Mouse (Mus musculus) forebrain, embryonic 10.5 days (tissue): ENCODE measurements around the gene Tmem164. TPM values are rescaled to one million over a fixed set of nuclear protein-coding genes. Genes with fewer than 3 reads are reported as not detected.
"Not testable (repeated sequence)": the region's sequence is repeated elsewhere in the genome, so short reads cannot be mapped to it uniquely, and the experiment has no call there.

Source experiments
- DNase-seq: peaks from one replicate; pipeline ENCODE4 v3.0.0-alpha.2; 2017; ENCODE audit warnings: low spot score; ENCODE audit errors: extremely low spot score
- H3K27ac ChIP-seq: fragments of 300-500 bp; sonication (generic); 2 replicates; pipeline ENCODE4 v1.5.1; 2016; ENCODE audit warnings: mild to moderate bottlenecking
- H3K27me3 ChIP-seq: fragments of 300-500 bp; sonication (generic); 2 replicates; pipeline ENCODE4 v1.6.1; 2016; ENCODE audit warnings: mild to moderate bottlenecking; ENCODE audit not compliant: poor library complexity, severe bottlenecking
- H3K36me3 ChIP-seq: fragments of 300-500 bp; sonication (generic); replicated peaks from 2 replicates; pipeline ENCODE4 v1.6.1; 2016; ENCODE audit warnings: mild to moderate bottlenecking, moderate library complexity
- H3K4me1 ChIP-seq: fragments of 300-500 bp; sonication (generic); 2 replicates; pipeline ENCODE4 v1.6.1; 2016
- H3K4me3 ChIP-seq: fragments of 300-500 bp; sonication (generic); 2 replicates; pipeline ENCODE4 v1.5.1; 2016; ENCODE audit warnings: mild to moderate bottlenecking, moderate library complexity
- H3K9me3 ChIP-seq: fragments of 300-500 bp; sonication (generic); 2 replicates; pipeline ENCODE4 v1.6.1; 2016; ENCODE audit warnings: mild to moderate bottlenecking, moderate library complexity
- WGBS: fragments of 180-500 bp; shearing (Covaris S2); methylation state at CpG from one replicate; pipeline ENCODE4 v1.1.7; 2016; 5-methylcytosine and 5-hydroxymethylcytosine counted together
- polyA plus RNA-seq: library from polyadenylated mRNA; unstranded; fragments of >200 nt; fragmentation: Nextera tagmentation; extraction: Ambion mirVana; gene quantifications from 2 replicates; pipeline ENCODE4 v1.2.1, GENCODE M21; 2016

Tmem164 gene
- polyA plus RNA-seq, result 67.4 and 70.8 TPM in 2 replicates

DNA sequence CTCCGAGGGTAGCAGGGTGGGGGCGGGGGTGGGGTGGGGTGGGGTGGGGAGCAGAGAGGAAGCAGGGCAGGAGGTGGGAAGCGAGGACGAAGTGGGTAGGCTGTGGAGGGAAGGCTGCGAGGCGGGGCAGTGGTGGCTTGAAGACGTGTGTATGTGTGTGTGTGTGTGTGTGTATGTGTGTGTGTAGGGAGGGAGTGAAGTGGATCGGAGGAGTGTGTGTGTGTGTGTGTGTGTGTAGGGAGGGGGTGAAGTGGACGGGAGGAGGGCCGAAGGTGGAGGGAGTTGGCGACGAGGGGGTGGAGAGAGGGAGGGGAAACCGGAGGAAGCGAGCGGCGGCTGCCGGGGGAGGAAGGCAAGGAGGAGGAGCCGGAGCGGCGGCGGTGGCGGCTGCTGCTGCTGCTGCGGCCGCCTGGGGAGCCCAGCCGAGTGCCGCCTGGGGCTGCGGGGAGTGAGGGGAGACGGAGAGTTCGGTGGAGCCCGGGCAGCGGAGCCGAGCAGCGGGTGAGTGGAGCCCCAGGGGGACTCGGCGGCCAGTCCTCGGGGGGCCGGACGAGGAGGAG lies at the start of gene Tmem164:
Tmem164 (plus strand) TSS at position 351 of the 560 bp plus-strand sequence.
- 11% methylated on average over 19 of the region's 38 CpGs for WGBS
- H3K27ac ChIP-seq, result peak within 1 kb of the TSS; percentile 95
- DNase-seq, result peak; percentile 83

DNA sequence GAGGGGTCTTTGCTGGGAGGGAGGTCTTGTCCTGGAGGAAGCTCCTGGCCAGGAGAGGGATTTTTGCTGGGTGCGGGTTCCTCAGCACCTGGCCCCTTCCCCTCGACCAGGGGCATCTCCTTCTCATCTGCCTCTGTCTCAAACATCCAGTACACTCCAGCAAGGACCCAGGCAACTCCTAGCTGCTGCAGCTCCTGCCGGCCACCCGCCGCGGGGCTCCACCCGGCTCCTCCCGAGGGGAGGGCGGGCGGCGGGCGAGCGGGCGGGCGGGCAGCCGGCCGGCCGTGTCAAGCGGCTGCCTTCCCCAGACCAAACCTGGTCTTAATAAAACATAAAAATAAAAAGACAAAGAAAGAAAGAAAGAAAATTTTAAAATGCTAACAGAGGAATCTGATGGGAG lies 48.2 kb upstream of the Tmem164 start:
- not testable (repeated sequence) for H3K4me3 ChIP-seq, H3K9me3 ChIP-seq, H3K27ac ChIP-seq, H3K36me3 ChIP-seq, DNase-seq, H3K4me1 ChIP-seq
- H3K27me3 ChIP-seq, result peaks cover 62% of the 10 kb centered on the region
- 20% methylated on average over 18 of the region's 19 CpGs for WGBS

More for the DNA sequence above, at the start of gene Tmem164:
- Histone ChIP-seq H3K4me3 (peak within 1 kb of the TSS; percentile 67), H3K9me3 (no peaks in the 10 kb centered on the region), H3K27me3 (peaks cover 100% of the 10 kb centered on the region), H3K4me1 (peaks cover 48% of the 10 kb centered on the region), H3K36me3 (no peaks in the 10 kb centered on the region)

DNA sequence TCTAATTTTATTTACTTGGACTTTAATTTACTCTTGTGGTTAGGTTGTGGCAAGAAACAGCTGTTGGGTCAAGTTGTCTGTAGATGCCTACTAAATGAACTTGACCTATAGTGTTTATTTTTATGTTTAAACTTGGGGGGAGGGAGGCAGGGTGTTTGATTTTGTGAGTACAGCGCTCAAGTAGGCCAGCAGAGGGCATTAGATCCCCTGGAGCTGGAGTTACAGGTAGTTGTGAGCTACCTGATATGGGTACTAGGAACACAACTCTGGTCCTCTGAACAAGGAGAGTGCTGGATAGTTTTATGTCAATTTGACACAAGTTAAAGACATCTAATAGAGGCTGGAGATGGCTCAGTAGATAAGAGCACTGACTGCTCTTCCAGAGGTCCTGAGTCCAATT lies 34.0 kb upstream of the Tmem164 start:
- no peak for DNase-seq
- H3K27me3 ChIP-seq, result peaks cover 62% of the 10 kb centered on the region
- no peak overlapping the region for H3K4me3 ChIP-seq
- no peaks in the 10 kb centered on the region for H3K4me1 ChIP-seq
- WGBS, result 55% methylated on average over 1 of the region's 1 CpGs
- H3K9me3 ChIP-seq, result no peaks in the 10 kb centered on the region
- no peak overlapping the region for H3K27ac ChIP-seq
- H3K36me3 ChIP-seq, result no peaks in the 10 kb centered on the region

DNA sequence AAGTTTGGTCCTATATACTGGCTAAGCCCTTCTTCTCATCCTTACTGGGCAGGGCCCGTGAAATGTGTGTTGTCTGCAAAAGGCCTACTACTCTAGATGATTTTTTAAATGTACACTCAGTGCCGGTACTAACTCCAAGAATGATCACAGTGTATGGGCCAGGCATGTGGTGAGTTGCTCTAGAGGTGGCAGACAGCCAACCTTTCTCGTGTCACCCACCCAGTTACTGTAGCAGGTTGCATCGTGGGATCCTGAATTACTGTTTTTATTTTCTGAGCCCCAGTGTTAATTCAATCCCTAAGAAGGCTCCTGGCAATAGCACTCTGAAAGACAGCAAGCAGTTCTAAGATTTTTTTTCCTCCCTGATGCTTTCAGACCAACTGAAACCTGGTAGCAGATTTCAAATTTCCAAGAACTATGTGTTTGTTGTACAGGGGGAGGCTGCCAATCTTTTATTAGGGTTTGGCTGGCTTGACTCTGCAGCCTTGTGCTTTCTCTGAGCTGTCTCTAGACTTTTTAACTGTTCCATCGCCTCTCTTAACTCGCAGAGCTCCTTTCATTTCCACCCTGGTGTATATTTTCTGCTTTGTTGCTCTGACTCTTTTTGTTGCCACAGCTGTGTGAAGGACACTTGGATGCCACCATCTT lies 31.0 kb upstream of the Tmem164 start:
- peaks cover 59% of the 10 kb centered on the region for H3K27me3 ChIP-seq
- WGBS, result 89% methylated on average over 6 of the region's 6 CpGs
- no peaks in the 10 kb centered on the region for H3K36me3 ChIP-seq
- DNase-seq, result no peak
- no peak overlapping the region for H3K4me3 ChIP-seq
- H3K27ac ChIP-seq, result no peak overlapping the region
- H3K4me1 ChIP-seq, result no peaks in the 10 kb centered on the region
- H3K9me3 ChIP-seq, result no peaks in the 10 kb centered on the region

DNA sequence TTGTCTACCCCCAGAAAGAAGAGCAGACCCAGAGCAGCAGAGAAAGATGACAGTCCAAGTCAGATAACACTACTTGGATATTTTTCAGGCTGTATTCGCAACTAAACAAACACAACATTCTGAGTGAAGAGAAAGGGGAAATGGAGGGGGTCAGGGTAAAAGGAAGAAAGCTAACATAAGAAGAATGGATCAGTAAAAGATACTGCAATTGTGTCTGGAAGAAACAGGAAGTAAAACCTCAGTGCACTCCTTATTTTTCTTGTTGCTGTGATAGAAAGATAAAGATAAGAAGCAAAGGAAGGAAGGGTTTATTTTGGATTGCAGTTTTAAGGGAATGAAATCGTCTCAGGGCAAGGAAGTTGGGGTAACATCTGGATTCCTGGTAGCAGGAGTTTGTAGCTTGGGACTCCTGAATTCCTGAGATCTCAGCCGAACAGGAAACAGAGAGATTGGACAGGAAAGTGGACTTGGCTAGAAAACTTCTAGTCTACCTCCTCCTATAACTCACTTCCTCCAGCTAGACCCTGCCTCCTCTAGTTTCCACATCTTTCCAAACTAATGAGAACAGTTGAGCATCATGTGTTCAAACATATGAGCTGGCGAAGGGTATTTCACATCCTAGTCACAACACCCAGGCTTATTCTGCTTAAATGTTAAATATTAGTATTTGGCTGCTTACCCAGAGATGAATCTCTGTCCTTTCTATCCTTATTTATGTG lies 16.3 kb upstream of the Tmem164 start:
- Histone ChIP-seq H3K9me3 (no peaks in the 10 kb centered on the region), H3K27ac (no peak overlapping the region), H3K27me3 (peaks cover 88% of the 10 kb centered on the region), H3K36me3 (no peaks in the 10 kb centered on the region), H3K4me3 (no peak overlapping the region), H3K4me1 (no peaks in the 10 kb centered on the region)
- no peak for DNase-seq
- WGBS, result 76% methylated on average over 4 of the region's 4 CpGs

DNA sequence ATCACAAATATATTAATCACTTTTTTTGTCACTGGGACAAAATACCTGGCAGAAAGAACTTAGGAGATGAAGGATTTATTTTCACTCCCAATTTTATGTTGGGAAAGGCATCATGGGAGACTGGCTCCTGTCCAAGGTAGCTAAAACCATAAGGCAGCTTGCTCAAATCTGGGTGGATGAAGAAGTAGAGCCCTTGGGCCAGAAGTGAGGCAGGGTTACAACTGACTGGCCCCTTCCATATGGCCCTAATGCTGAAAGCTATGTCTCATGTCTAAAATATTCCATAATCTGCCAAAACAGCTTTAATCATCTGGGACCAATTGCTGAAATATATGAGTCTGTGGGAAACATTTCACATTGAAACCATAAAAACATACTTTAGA lies 15.8 kb upstream of the Tmem164 start:
- DNase-seq, result no peak

DNA sequence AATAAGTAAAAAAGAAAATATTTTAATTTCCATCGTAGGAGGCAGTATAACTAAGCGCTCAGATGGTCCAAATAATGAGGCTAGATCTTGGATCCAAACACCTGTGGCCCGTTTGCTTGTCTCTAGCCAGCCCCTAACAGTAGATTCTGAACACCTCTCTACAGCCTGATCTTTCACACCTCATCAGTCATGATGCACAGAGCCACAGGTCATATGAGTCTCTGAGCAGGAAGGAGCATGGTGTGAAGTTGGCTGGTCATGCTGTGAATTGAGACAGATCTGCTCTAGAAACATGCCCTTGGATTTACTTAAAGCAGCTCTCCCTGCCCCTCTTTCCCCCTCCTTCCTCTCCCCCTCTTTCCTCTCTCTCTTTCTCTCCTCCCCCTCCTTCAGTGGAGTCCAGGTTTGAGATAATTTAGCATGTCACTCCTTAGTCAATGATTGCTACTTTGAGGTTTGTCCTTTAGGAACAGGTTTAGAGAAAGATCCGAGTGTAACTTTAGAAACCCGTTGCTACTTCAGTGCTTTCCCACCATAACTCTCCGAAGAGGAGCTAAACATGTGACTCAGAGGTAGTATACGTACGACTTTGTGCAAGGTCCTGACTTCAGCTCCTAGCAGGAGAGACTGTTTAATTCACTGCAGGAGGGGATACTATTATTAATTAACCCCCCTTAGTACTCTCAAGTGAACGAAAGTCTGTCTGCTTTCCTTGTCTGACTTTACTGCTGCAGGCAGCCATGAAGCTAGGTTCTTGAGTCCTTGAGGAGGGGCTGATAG lies 11.7 kb upstream of the Tmem164 start:
- H3K4me3 ChIP-seq, result no peak overlapping the region
- no peaks in the 10 kb centered on the region for H3K4me1 ChIP-seq
- peaks cover 83% of the 10 kb centered on the region for H3K27me3 ChIP-seq
- no peaks in the 10 kb centered on the region for H3K9me3 ChIP-seq
- no peak for DNase-seq
- peak overlapping the region; percentile 25; the same call in 1 of the 2 replicates for H3K27ac ChIP-seq
- WGBS, result 75% methylated on average over 9 of the region's 9 CpGs
- no peaks in the 10 kb centered on the region for H3K36me3 ChIP-seq

More for the DNA sequence above, 15.8 kb upstream of the Tmem164 start:
- H3K36me3 ChIP-seq, result no peaks in the 10 kb centered on the region
- peaks cover 88% of the 10 kb centered on the region for H3K27me3 ChIP-seq
- no peak overlapping the region for H3K27ac ChIP-seq
- no peak overlapping the region for H3K4me3 ChIP-seq
- H3K9me3 ChIP-seq, result no peaks in the 10 kb centered on the region
- no peaks in the 10 kb centered on the region for H3K4me1 ChIP-seq

DNA sequence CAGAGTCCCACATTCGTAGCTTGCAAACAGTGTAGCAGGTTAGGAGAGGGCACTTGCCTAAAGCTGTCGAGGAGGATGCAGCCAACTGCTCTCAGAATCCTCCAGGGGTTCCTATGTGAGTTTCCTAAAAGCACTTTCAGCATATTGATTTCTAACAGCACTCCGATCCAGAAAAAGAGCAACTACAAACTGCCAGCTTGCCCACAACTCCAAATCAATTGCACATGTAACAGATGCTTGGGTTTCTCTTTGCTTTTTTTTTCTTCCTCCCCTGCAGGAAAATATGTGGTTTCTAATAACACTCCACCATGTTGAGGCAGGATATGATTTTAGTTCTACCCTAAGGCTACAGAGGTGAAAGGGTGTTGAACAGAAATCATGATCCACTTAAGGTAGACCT lies 11.1 kb upstream of the Tmem164 start:
- Histone ChIP-seq H3K9me3 (no peaks in the 10 kb centered on the region), H3K4me1 (no peaks in the 10 kb centered on the region), H3K27me3 (peaks cover 83% of the 10 kb centered on the region), H3K36me3 (no peaks in the 10 kb centered on the region), H3K4me3 (no peak overlapping the region), H3K27ac (peak overlapping the region; percentile 25; the same call in 1 of the 2 replicates)
- WGBS, result 71% methylated on average over 3 of the region's 3 CpGs
- no peak for DNase-seq

DNA sequence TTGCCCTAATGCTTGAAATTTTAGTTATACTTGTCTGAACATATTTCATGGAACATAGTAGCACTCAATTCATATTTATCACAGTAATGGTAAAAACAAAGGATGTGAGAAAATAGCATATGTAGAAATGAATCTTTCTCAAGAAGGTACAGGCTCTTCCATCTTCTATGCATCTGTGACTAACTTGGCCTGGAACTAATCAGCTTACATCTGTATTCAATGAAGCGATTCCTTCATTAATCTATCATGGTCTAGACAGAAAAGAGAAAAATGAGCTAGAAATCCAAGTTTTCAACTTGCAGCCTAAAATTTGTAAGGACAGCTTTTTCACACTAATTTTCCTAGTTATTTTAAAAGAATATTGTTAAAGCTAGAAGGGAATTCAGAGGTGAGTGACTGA lies 10.1 kb upstream of the Tmem164 start:
- Histone ChIP-seq H3K36me3 (no peaks in the 10 kb centered on the region), H3K9me3 (no peaks in the 10 kb centered on the region), H3K27me3 (peaks cover 83% of the 10 kb centered on the region), H3K4me3 (no peak overlapping the region), H3K4me1 (no peaks in the 10 kb centered on the region), H3K27ac (no peak overlapping the region)
- WGBS, result 83% methylated on average over 1 of the region's 1 CpGs
- no peak for DNase-seq

DNA sequence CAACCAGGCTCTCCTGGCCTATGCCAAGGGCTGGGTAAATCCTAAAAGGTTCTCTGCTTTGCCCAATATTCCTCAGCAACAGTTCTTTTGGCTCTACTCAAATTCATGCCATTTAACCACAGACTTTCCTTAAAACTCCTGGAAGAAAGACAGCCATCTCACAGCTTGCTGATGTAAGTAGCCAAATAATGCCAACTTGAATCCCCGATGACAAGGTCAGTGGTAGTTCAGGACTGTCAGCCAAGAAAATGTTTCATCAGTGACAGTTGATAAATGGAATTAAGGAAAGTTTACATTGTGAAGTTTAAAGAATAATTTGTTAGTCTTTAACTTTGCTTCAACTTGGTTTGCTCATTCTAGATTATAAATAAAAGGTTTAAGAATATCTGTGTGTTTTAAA lies 8.5 kb upstream of the Tmem164 start:
- no peaks in the 10 kb centered on the region for H3K4me1 ChIP-seq
- H3K9me3 ChIP-seq, result no peaks in the 10 kb centered on the region
- no peak overlapping the region for H3K27ac ChIP-seq
- H3K27me3 ChIP-seq, result peaks cover 88% of the 10 kb centered on the region
- no peak for DNase-seq
- no peak overlapping the region for H3K4me3 ChIP-seq
- H3K36me3 ChIP-seq, result no peaks in the 10 kb centered on the region
- WGBS, result 78% methylated on average over 1 of the region's 1 CpGs

DNA sequence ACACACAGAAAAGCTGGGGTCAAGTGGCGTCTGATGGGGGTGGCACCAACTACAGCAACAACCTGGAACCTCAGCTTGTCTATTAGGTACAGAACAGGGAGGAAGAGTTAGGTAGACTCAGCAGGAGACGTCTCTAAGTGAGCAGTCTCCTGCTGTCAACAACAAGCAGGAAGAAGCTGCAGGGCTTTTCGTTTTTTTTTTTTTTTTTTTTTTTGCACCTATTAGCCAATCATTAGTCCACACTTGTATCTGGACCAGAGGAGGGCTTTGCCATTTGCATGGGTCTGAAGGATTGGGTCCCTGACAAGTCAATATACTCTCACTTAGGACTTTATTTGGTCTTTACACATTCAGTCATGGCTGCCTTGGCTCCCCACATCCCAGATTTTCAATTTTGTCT lies 4.0 kb upstream of the Tmem164 start:
- peaks cover 88% of the 10 kb centered on the region for H3K27me3 ChIP-seq
- WGBS, result 55% methylated on average over 3 of the region's 3 CpGs

DNA sequence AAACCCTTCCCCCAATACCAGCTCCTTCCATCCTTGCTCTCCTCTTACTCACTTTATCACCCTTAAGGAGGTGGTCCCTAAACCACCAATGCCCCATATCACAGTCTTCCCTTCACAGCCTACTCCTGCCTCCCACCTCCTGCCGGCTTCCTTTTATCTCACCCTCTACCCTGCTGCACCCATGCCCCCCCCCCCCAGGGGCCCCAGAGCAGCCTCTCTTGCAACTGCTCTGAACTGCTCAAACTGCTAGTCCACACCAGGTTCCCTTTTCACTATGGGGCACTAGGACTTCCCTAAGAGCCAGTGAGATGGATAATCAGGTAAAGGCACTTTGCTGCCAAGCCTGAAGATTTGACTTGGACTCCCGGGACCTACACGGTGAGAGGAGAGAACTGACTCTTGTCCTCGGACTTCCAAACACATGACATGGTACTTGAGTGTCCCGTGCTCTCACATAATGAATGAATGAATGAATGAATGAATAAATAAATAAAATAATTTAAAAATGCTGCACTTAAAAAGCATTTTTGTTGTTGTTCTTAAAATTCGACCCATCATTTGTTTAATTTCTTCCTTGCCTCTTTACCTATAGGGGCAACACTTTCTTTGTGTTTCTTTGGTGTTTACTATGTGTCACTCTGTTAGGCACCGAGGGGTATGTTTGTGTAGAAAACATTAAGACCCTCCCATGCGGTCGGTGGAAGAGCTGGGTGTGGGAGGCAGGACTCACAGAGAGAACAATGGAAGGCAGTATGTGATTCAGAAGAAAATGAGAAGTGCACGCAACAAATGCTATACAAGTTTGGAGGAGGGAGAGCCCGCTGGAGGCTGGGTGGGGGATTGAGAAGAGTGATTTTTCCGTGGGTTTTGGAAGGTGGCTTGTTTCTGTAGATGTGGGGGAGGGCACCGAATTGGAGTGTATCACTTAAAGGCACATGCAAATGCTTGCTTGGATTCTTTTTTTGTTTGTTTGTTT lies 2.4 kb upstream of the Tmem164 start:
- WGBS, result 62% methylated on average over 13 of the region's 13 CpGs
- Histone ChIP-seq H3K9me3 (no peaks in the 10 kb centered on the region), H3K27me3 (peaks cover 98% of the 10 kb centered on the region)

More for the DNA sequence above, 4.0 kb upstream of the Tmem164 start:
- Histone ChIP-seq H3K27ac (no peak overlapping the region), H3K4me1 (peaks cover 9% of the 10 kb centered on the region), H3K4me3 (no peak overlapping the region), H3K9me3 (no peaks in the 10 kb centered on the region), H3K36me3 (no peaks in the 10 kb centered on the region)
- no peak for DNase-seq

More for the DNA sequence above, 2.4 kb upstream of the Tmem164 start:
- Histone ChIP-seq H3K4me3 (no peak overlapping the region), H3K27ac (no peak overlapping the region), H3K36me3 (no peaks in the 10 kb centered on the region), H3K4me1 (peaks cover 25% of the 10 kb centered on the region)
- no peak for DNase-seq
